Mouse (Mus musculus): ENCODE results near the gene Tnfrsf8. TPM values are rescaled to one million over a fixed set of nuclear protein-coding genes. Genes with fewer than 3 reads are reported as not detected.

Gene Tnfrsf8
- polyA plus RNA-seq (2015; fragmentation: Nextera tagmentation; extraction: Ambion mirVana) = 0.04 and 0.07 TPM in 2 replicates

GRCm38 (mm10) chr4:145314836-145315467 lies at the start of gene Tnfrsf8:
Gene Tnfrsf8 (minus strand): TSS chr4:145315164.

DNA sequence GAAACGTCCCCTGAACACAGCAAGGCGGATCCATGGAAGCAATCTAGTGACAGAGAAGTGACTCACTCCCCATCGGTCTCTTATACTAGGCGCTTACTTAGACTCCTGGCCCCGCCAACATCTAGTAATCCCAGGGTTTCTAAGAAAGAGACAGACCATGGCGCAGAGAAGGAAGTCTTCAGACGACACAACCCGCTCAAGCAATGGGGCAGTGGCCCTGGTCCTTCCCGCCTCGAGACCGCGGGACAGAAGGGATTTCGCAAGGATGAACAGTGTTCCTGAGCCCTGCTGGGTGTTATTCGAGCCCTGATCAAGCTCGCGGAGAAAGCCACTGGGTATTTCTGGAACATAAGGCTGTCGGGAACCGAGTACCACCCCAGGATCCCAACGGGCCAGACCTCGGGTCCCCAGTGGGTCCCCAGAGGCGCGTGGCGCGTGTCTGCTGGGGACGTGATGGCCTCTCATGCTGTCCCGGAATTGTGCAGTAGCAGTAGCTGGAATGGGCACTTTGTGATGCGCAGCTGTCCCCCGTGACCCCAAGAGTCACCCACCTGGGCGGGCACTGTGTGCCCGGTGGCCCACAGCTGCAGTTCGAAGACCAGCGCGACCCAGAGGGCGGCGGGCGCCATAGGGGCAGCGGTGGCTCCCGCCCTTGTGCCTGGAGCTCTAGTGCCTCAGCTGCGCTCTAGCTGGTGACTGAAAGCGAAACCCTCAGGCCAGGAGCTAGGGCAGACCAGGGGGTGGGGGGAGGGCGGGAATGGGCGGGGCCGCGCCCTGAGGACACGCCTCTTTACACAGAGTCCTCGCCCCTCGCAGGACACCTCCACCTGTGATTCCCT lies 68.6 kb downstream of the Tnfrsf8 start, which contains the start of gene Tnfrsf1b:
Gene Tnfrsf1b, minus strand, starts transcription at position 698 of the 839 bp plus-strand sequence.

Other genes with a start within 250 kb of the Tnfrsf8 start
- 5.9 and 7.0 TPM in 2 replicates for gene Vps13d, start 120.2 kb downstream of the Tnfrsf8 start, polyA plus RNA-seq (2015; fragmentation: Nextera tagmentation; extraction: Ambion mirVana)
- gene Tnfrsf1b, start 68.3 kb downstream of the Tnfrsf8 start, polyA plus RNA-seq (2015; fragmentation: Nextera tagmentation; extraction: Ambion mirVana) = 8.0 and 12.6 TPM in 2 replicates
- gene Zfp990, start 195.6 kb upstream of the Tnfrsf8 start, polyA plus RNA-seq (2015; fragmentation: Nextera tagmentation; extraction: Ambion mirVana) = not detected in 2 replicates

All from urinary bladder, postnatal 0 days (tissue).